Mouse (Mus musculus) megakaryocyte, embryonic 14.5 days (primary cell): ENCODE results near the gene Draxin.

Experiments used
- FLI1 ChIP-seq: IDR thresholded peaks from 2 replicates; pipeline ENCODE4 v1.6.1; 2012; ENCODE audit warnings: low read length, inconsistent platforms, mixed read lengths
- GATA1 ChIP-seq: IDR thresholded peaks from 3 replicates; pipeline ENCODE4 v1.6.1; 2012; ENCODE audit warnings: mixed read lengths, low read length, inconsistent platforms, borderline replicate concordance

DNA sequence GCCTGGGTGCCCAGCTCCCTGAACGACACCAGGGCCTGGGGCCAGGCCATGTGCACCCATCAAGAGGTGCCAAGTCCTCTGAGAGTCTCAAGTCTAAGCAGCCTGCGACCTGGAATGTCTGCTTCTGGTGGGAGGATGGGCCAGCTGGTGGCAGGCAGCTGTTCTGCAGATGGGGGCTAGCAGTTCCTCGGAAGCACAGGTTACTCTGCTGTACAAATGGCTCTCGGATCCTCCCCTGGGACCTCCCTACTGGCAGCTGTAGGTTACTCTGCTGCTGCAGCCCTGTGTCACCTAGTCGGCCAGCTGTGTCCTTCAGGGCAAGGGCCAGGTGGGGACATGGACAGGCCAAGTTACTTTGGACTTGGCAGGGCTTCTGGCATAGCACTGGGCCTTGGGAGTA, 59.0 kb downstream of the Draxin start:
- no peak for TF ChIP-seq GATA1
- no peak for TF ChIP-seq FLI1
